Mouse (Mus musculus) layer of hippocampus, adult 9-11 months (tissue): ENCODE results near the gene Cntnap2.
"Not testable (repeated sequence)": the region's sequence is repeated elsewhere in the genome, so short reads cannot be mapped to it uniquely, and the experiment has no call there.

Experiments
- DNase-seq: peaks from one replicate; pipeline ENCODE4 v3.0.0; 2022

The Cntnap2 gene

DNA sequence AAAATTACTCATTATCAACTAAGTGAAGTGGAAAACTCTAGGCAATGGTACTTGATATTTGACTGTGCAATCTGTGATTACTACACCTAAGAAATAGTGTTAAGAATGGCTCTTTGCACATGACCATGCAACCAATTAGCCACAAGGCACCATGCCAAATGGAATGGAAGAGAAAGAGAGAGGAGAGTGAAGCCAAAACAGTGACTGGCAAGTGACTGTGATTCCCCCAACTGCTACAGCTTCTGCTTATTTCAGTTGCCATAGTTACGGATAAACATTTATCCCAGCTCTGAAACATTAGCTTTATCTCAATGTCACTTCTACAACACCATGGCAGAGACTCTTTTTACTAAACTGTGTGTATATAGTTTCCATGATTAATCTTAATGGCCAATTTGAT is 1303.0 kb downstream of the Cntnap2 start:
- DNase-seq: peak; percentile 71

DNA sequence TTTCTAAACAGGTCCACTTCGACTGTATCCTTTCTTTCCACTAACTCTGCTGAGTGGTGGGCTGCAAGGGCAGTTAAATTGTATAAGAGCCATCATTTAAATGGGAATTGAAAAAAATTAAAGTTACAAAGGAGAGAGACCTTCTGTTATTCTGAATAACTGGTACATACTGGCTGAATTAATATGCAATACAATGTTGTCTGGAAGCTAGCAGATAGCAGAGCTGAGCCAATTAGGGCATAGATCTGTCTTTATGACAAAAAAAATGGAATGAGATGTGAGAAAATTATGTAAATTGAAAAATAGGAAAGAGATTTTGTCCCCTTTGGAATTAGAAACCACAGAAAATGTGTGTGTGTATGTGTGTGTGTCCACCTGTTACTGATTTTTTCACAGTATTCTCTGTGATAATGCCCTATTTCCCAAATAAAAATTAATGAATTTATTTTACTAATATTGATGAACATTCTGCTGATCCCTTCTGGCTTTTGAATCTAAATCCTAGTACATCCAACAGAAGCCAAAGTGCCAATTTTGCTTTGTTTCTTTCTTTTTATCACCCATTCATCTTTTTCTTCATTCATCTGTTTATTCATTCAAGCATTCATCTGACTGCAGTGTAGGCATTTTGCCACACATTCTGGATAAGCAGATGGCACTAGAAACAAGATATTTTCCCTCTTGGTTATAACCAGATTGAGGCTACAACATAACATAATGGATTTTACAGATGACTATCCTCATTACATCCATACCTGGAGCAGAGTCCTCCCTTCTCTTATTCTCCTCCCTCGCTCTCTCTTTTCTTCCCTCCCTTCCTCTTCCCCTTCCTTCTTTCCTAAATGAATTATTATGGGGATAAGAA is 1339.8 kb downstream of the Cntnap2 start:
- peak; percentile 67 for DNase-seq

DNA sequence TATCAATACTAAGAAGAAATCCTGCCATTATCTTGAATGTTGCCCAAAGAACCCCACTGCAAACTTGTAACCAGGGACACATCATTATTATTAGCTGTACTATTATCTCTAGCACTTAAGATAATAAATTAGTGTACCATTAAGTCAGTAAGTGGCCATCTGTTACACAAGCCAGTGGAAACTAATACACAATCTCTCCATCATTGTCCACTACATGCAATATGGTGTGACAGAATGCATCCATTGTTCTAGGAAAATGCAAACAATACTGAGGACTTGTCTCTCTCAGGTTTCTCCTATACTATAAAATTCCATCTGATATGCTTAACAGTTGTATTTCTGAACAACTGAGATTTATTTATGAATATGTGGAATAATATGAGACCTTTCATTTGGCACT is 1355.0 kb downstream of the Cntnap2 start:
- no peak for DNase-seq

DNA sequence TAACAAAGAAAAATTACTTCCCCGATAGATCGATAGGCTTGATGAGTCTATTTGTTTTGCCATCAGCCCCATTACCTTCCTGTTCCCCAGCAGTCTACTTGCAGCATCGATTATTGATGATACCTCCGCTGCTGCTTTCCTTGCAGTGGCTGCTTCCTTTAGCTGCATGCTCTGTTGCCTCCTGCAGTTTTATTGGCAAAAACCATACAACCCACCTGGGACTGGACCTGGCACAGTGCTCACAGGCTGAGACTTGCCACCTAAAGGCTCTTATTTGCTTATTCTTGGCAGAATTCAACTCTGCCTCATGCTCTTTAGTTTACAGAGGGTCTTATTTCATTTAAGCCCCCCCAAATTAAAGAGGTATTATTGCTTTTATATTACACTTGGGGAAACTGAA is 1355.4 kb downstream of the Cntnap2 start:
- no peak for DNase-seq

DNA sequence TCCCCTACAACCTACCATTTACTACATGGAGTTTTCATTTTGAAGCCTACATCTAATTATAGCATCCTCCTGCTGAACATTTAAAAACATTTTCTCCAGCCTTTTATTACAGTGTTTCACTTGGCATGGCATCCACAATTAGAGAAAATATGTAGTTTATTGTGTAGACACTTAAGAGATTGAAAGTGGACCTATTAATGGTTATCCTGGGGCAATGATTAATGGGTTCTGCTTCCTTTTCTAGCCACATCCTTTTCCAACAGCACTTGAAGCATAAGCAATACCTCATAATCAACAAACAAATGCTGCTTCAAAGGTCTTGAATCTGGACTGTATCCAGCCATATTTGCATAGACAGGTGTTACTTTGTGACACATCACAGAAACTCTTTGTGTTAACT is 1360.7 kb downstream of the Cntnap2 start:
- DNase-seq: no peak

DNA sequence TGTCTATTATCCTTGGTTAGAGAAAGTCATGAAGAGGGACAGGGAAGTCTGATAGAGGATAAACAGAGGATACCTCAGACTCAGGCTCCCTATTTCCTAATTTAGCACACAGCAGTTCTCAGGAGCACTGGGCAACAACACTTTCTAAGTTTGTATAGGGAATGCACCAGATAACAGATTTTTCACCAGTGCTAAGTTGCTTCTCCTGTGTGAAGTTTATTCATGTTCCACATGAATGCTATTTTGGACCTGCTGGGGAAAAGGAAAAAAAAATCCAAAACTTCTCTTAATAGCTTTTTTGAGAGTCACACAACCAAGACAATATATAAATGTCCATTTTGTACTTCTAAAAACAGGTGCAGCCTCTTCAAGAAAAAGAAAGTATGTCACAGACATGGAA is 1361.2 kb downstream of the Cntnap2 start:
- no peak for DNase-seq

DNA sequence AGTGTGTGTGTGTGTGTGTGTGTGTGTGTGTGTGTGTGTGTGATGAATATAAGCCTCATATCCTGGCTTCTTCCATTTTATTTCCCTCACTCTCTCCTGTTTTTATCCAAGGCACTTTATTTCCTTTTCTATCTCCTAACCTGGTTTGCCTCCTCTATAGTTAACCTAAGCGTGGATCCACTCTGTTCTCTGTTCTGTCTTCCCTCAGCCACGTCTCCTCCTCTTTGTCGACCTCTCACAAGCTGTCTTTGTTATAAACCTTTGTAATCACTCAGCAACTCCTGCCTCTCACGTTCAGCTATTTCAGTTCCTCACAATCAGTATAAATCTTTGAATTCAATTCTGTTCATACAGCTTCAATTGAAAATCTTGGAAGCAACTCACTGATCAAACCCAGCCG is 1369.1 kb downstream of the Cntnap2 start:
- DNase-seq: no peak

DNA sequence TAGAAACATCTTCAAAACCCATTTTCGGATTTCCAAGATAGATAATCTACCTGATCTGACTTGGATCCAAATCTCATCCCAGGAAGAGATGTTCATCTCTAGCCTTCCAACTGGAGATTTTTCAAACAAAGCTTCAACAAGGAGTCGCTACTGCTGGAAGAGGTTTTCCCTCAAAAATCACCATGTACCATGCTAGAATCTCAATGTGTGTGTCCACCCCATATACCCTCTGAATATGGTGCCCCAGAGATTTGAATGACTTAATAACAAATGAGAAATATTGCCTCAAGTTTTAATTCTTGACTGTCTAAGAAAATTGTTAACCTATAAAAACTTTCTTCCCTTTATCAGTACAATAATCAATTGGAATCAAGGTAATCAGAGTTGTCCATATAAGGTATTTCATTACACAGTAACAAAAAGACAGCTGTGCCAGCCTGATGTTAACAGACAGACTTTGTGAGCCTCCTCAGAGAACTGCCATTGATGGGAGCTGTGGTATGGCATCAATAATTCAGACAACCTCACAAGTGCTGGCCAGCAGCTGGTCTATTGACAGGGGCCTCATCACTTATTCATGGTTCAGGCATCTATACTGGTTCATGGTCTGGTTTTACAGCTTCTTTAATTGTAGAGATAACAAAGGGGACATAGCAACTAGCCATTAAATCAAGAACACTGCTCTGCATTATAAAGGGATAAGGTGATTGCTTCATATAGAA is 1391.9 kb downstream of the Cntnap2 start:
- DNase-seq: no peak

DNA sequence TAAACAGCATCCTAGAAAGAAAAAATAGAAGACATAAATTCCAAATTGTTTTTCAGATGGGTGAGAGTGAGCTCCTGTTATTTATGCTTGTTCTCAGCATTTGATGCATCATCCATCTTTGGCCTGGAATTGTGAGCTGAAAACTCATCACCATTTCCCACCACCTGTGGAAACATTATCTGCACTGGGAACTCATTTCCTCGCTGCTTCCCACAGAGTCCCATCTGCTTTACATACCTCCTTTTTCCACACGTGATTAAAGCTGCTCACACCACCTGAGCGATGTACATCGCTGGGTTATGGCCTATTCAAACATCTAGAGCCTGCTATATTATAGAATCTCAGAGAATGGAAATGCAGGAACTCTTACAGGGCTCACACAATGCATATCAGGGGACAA is 1413.5 kb downstream of the Cntnap2 start:
- DNase-seq: no peak

DNA sequence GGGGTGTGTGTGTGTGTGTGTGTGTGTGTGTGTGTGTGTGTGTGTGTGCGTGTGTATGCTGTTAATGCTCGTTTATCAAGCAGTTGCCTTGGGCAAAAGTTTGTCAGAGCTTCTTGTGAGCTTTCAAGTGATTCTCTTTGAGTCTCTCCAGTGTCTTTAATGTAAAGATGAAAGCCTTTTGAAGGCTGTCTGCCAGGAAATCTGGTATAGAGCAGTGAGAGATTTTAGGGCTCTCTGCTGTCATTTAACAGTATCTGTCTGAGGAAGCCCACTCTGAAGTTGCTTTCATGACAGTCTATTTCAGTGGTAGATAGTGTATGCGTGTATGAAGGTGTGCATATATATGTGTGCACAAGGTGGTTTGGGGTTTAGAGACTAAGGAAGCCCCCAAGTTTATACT is 1425.2 kb downstream of the Cntnap2 start:
- no peak for DNase-seq

DNA sequence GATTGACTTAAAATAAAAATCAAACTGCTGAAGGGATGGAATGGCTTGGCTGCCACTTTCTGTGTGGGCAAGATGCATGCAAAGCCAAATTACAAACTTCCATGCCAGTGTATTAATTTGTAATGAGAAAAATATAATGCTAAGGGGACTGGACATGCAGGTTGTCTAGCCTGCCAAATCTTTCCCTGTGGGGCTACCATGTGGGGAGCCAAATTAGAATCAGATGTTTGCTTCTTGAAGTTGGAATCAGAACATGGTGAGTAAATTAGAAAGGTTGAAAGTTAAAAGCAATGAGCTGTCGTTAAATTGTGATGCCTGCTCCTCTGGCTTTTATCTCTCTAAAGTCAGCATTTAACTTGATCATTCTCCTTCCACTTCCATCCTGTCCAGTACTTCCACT is 1443.6 kb downstream of the Cntnap2 start:
- DNase-seq: no peak

DNA sequence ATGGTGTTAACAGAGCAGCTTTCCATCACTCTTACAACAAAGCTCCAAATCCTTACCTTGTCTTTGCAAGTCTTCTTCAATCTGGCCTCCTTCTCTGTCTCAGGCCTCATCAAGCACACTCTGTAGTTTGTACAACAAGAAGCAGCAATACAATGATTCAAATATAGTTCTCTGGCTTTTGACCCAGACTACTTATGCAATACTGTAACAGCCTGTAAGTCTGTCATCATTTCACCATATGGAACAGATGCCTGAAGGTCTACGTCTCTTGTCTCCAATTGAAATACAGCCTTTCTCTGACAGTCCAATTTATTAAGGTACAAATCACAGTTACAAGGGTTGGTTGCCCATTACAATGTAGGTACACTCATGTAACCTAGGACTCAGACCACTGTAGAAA is 1453.7 kb downstream of the Cntnap2 start:
- no peak for DNase-seq

DNA sequence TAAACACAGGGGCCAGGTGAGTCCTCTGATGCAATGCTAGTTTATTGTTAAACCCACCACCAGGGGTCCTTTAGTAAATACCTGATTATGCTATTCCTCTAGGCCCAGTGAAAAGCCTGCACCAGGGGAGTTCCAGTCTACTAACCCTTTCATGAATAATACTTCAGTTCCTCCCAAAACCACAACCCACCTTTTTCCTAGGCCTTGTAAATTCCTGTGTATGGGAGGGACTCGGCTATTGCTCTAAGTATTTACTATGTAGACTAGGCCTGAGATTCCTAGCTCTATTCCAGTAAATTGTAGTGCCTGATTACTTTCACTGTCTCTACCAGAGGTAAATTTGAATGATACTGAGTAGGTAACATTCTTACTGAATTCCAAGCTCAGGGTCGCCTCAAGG is 1478.4 kb downstream of the Cntnap2 start:
- not testable (repeated sequence) for DNase-seq

DNA sequence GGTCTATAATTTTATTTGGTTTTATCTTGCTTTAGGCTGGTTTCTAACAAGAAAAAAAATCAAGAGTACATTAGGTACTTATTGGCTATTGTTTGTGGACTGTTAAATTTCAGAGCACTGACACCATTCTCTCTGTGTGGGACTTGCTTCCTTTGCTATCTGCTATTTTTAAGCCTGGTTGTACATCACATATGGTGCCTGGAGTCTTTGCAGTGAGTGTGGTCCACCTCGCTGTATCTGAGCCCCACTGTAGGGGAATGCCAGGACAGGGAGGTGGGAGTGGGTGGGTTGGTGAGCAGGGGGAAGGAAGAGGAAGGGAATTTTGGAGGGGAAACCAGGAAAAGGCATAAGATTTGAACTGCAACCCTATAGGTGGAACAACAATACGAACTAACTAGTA is 1504.3 kb downstream of the Cntnap2 start:
- no peak for DNase-seq

DNA sequence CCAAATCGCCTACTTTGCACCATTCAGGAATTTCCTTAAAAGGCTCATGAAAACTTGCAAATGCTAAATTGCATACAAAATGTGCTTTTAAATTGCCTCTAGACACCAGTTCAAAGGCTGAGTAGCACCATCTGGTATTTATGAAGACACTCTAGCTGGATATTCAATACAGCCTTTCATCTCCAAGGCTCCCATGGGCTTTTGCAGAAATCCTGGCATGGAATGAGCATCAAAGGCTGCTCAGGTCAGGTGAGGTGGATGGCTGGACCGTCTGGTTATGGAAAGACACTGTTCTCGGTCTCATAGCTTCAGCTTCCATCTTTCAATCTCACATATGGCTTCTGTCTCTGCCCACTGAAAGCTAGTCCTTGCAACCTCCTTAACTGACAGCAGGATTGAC is 1515.9 kb downstream of the Cntnap2 start:
- no peak for DNase-seq

DNA sequence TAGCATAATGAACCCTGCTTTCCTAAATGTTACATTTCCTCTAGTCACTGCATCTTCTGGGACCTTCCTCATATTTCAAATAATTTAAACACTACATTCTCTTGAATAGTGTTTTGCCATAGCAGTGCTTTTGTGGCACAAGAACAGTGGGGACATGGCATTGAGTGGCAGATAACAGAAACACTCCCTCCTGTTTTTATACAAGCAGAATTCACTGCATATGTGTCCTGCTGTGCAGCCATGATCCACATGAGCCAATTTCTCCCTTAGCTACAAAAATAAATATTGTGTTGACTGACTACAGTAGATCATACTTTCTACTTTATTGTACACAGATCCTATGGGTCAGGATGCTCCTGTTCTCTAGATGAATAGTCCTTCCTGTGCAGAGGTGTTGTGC is 1553.2 kb downstream of the Cntnap2 start:
- DNase-seq: no peak

DNA sequence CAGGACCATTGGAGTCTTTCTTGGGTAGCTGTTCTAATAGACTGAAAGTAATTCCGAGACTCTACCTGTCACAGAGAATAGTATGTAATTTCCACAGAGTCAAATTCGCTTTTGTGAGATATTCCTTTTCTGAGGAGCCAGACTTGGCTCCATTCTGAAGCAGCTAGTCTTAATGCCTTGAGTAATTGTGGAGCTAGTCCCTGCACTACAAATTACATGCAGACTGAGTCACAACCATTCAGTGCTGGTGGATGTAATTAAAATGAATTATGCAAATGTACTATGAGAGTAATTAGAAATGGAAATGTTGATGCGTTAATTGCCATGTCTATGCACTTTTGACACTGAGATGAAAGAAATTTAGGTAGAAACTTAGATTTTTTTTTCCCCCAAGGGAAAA is 1553.7 kb downstream of the Cntnap2 start:
- no peak for DNase-seq

DNA sequence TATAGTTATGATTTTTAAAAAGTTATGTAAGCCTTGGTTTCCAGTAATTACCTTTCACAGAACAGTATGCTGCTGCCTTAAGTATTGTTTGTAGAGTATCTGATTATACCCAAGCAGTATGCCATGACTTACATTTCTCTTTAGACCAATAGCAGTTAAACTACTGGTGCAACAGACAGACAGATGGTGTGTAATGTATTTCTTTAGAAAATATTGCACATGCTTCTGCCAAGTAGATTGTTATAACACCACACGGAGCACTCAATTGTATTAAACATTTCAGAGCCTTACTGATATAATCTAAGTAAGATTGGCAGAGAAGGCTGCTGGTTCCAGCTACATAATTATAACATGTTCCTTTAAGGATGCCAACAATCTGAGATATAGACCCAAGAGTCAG is 1609.9 kb downstream of the Cntnap2 start:
- no peak for DNase-seq

DNA sequence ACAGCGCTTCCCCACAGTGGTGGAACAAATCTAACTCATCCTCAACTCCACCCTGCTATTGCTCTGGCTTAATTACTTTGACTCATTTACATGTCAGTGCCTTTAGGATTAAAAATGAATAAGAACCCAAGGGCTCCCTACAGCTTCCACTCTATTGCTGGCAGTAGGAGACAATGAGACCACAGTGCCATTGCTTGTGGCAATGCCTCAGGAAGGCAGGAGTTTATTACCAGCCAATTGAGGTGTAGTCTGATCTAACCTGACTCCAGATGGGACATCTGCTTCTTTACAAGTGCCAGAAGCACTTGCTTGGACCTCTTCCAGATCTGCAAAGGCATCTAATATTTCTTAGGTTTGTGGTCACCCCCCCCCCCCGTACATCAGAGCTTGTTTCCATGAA is 1615.9 kb downstream of the Cntnap2 start:
- DNase-seq: no peak

DNA sequence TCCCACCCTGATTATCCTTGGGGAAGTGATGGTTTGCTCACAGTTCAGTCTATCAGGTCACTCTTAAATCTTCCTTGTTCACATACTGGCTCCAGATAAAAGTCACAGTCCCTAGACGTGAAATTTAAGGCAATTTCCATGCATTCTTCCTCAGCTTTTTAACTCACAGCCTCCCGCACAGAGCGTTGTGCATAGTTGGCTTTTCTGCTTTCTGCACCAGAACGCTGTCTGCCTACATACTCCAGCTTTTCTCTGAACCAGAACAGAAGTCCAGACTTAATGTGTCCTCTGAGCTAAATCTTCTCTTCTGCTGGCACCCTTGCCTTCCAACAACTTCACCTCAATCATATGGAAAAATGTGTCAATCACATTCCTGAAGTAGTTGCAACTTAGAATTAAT is 1616.5 kb downstream of the Cntnap2 start:
- DNase-seq: peak; percentile 25

DNA sequence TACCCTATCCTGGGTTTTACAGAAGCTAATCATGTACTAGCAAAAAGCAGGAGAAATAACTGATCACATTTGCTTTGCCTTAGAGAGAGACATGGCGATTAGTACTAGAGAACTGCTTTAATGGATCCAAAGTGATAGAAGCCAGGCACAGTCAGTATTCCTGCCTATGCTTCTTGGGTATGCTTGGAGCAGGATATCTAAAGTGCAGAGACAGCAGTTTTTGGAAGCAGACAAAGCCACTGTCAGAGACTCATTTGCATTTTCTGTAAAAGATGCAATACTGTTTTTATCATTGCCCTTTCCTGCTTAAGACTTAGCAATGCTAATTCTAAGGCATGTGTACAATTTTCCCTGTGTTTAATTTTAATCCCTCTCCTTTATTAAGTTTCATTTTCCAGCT is 1637.0 kb downstream of the Cntnap2 start:
- no peak for DNase-seq

DNA sequence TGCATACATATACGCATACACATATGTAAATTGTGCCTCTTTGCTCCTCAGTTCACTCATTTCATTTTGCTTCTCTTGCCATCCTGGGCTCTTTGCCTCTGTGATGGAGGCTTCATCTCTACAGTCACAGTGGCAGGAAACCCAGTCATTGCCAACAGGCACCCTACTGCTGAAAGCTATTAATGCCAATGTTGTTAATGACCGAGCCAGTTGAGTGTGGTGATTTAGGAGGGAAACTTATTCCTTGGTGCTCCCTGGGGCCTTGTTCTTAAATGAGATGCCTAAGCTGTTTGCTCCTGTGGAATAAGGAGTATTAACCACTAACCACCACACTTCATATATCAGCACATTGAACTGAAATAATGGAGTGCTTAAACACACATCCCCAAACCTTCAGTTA is 1640.2 kb downstream of the Cntnap2 start:
- no peak for DNase-seq

DNA sequence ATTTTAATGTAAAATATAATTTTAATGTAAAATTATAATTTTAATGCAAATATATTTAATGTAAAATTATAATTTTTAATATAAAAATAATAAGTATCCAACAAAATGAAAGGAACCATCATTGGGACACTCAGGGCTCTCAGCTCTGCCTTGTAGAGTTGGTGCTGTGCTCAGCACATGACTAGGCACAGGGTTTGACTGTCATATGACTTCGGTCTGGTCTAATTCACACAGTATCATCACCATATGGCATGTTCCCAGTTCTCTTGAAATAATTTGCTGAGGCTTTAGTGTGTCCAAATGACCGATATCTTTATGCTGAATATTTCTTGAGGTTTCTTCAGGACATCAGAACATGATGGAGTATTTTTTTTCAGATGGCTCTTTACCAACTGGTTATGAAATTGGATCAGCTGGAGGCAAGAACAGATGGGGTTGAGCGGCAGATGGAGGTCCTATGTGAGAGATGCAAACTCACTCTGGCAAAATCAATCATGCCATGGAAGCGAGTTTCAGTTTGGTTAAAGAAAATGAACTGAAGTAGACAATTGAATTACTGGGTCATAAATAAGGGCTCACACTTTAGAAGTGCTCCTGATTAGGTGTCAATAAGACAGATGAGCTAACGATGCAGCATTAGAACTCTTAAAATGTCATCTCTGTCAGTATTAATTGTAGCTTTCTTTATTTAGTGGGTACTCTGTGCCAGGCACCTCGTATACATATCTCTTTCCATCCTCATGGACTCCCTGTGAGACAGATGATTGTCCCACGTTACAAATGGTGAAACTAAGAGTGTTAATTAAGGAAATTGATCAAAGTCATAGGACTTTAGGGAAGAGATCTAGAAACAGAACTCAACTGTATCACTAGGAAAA is 1645.4 kb downstream of the Cntnap2 start:
- DNase-seq: peak; percentile 80

DNA sequence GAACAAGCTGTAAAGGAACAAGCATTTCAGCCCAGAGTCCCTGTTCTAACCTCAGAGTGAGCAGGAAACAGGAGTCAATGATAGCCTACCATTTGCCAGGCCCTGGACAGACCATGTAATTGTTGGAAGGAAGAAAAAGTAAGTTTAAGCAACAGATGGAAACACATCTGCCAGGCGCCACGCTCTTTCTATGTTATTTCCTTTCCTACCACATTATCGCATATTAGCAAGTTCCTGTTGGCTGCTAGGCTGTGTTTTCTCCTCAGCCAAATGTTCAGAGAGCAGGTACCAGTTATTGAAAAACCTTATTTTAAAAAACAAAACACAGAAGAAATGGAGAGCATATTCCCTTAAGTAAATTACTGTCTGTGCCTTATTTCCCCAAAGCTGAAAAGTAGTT is 1646.8 kb downstream of the Cntnap2 start:
- DNase-seq: peak; percentile 47
